Mouse (Mus musculus) ES-Bruce4 (cell line): Measurements from ENCODE around the gene Arap2.

Source experiments
- CTCF ChIP-seq: IDR thresholded peaks from one replicate; pipeline ENCODE4 v1.8.1; 2011; ENCODE audit warnings: low read depth, low read length
- EP300 ChIP-seq: IDR thresholded peaks from 2 replicates; pipeline ENCODE4 v1.6.1; 2011; ENCODE audit warnings: low read depth, low read length; ENCODE audit not compliant: insufficient read depth
- POLR2A ChIP-seq: IDR thresholded peaks from one replicate; pipeline ENCODE4 v1.8.1; 2011; ENCODE audit warnings: low read length; ENCODE audit not compliant: insufficient read depth

GRCm38 (mm10) chr5:62653924-62654323 lies 112.0 kb downstream of the Arap2 start:
- TF ChIP-seq CTCF (no peak), POLR2A (no peak), EP300 (no peak)
